Mouse (Mus musculus) liver, postnatal 0 days (tissue): Measurements from ENCODE around the gene Tsc2. TPM values are rescaled to one million over a fixed set of nuclear protein-coding genes. Genes with fewer than 3 reads are reported as not detected.

ENCODE experiments used
- ATAC-seq: fragments of 200-750 bp; cut with Nextera tagmentation; 2 replicates; pipeline ENCODE4 v1.8.0; 2017; ENCODE audit warnings: mild to moderate bottlenecking, moderate library complexity
- DNase-seq: peaks from one replicate; pipeline ENCODE4 v3.0.0-alpha.2; 2016
- H3K27ac ChIP-seq: fragments of 300-500 bp; sonication (generic); 2 replicates; pipeline ENCODE4 v1.5.1; 2014; ENCODE audit warnings: antibody characterized with exemption, moderate library complexity, mild to moderate bottlenecking, low read depth
- H3K27me3 ChIP-seq: fragments of 300-500 bp; sonication (generic); 2 replicates; pipeline ENCODE4 v1.6.1; 2014; ENCODE audit warnings: low read length, control low read depth, mixed read lengths; ENCODE audit not compliant: insufficient read depth
- H3K36me3 ChIP-seq: fragments of 300-500 bp; sonication (generic); replicated peaks from 2 replicates; pipeline ENCODE4 v1.6.1; 2014; ENCODE audit warnings: mild to moderate bottlenecking, control low read depth, low read length, moderate library complexity, mixed read lengths; ENCODE audit not compliant: insufficient read depth
- H3K4me1 ChIP-seq: fragments of 300-500 bp; sonication (generic); 2 replicates; pipeline ENCODE4 v1.6.1; 2014; ENCODE audit warnings: antibody characterized with exemption, mild to moderate bottlenecking, control low read depth; ENCODE audit not compliant: insufficient read depth
- H3K4me2 ChIP-seq: fragments of 300-500 bp; sonication (generic); 2 replicates; pipeline ENCODE4 v1.6.1; 2014; ENCODE audit warnings: low read depth, mild to moderate bottlenecking, low read length, moderate library complexity, mixed read lengths
- H3K4me3 ChIP-seq: fragments of 300-500 bp; sonication (generic); 2 replicates; pipeline ENCODE4 v1.5.1; 2014; ENCODE audit warnings: low read depth, low read length
- H3K9ac ChIP-seq: fragments of 300-500 bp; sonication (generic); replicated peaks from 2 replicates; pipeline ENCODE4 v1.6.1; 2014; ENCODE audit warnings: mild to moderate bottlenecking, moderate library complexity
- H3K9me3 ChIP-seq: fragments of 300-500 bp; sonication (generic); 2 replicates; pipeline ENCODE4 v1.6.1; 2016; ENCODE audit warnings: mild to moderate bottlenecking, control low read depth, low read length, mixed read lengths
- CTCF ChIP-seq: sonication (generic); IDR thresholded peaks from 2 replicates; pipeline ENCODE4 v1.5.1; 2016; ENCODE audit warnings: antibody characterized with exemption, low read depth
- EP300 ChIP-seq: IDR thresholded peaks from 2 replicates; pipeline ENCODE4 v1.6.1; 2016; ENCODE audit warnings: antibody characterized with exemption, low read depth, mild to moderate bottlenecking
- WGBS: fragments of 180-500 bp; shearing (Covaris S2); extraction: QIAGEN DNeasy Blood & Tissue Kit; methylation state at CpG from one replicate; pipeline ENCODE4 v1.1.7; 2014; ENCODE audit not compliant: insufficient replicate concordance; 5-methylcytosine and 5-hydroxymethylcytosine counted together
- polyA plus RNA-seq: library from polyadenylated mRNA; unstranded; fragments of >200 nt; fragmentation: Nextera tagmentation; extraction: Ambion mirVana; gene quantifications from 2 replicates; pipeline ENCODE4 v1.2.1, GENCODE M21; 2015

Tsc2 gene
- polyA plus RNA-seq, 1 experiment from 2014 or later, result 11.3 TPM

GRCm38 (mm10) chr17:24557091-24557490 is 75.3 kb downstream of the Tsc2 start:
- H3K4me1 ChIP-seq, result peaks cover 3% of the 10 kb centered on the region; the same call in 1 of the 2 replicates
- no peaks in the 10 kb centered on the region for H3K9me3 ChIP-seq
- ATAC-seq (no peak), DNase-seq (no peak)
- no peaks in the 10 kb centered on the region for H3K36me3 ChIP-seq
- no peak for TF ChIP-seq CTCF
- TF ChIP-seq EP300, result no peak
- 85% methylated on average over 7 of the region's 7 CpGs for WGBS
- H3K4me2 ChIP-seq, result no peak overlapping the region
- H3K9ac ChIP-seq, result no peak overlapping the region
- no peak overlapping the region for H3K27ac ChIP-seq
- H3K27me3 ChIP-seq, result no peaks in the 10 kb centered on the region
- H3K4me3 ChIP-seq, result no peak overlapping the region

GRCm38 (mm10) chr17:24551050-24551444 is 81.4 kb downstream of the Tsc2 start:
- Histone ChIP-seq H3K36me3 (no peaks in the 10 kb centered on the region), H3K9me3 (no peaks in the 10 kb centered on the region), H3K9ac (peak overlapping the region; percentile 81), H3K4me1 (peaks cover 18% of the 10 kb centered on the region), H3K27me3 (no peaks in the 10 kb centered on the region), H3K4me2 (peak overlapping the region; percentile 100), H3K4me3 (peak overlapping the region; percentile 82), H3K27ac (no peak overlapping the region)
- DNase-seq (no peak), ATAC-seq (no peak)
- TF ChIP-seq EP300 (no peak), CTCF (no peak)
- whole genome bisulfite sequencing, result 62% methylated on average over 3 of the region's 3 CpGs

- WGBS, result 3% methylated on average over 44 of the region's 44 CpGs
- no peaks in the 10 kb centered on the region for H3K36me3 ChIP-seq
- H3K4me1 ChIP-seq, result peaks cover 18% of the 10 kb centered on the region
- H3K9ac ChIP-seq, result peak overlapping the region; percentile 81
- TF ChIP-seq EP300 (no peak), CTCF (no peak)
- DNase-seq, result peak; percentile 80
- peak overlapping the region; percentile 92 for H3K27ac ChIP-seq
- H3K27me3 ChIP-seq, result no peaks in the 10 kb centered on the region
- peak; percentile 70 for ATAC-seq
- no peaks in the 10 kb centered on the region for H3K9me3 ChIP-seq
- H3K4me3 ChIP-seq, result peak overlapping the region; percentile 82
- peak overlapping the region; percentile 100 for H3K4me2 ChIP-seq
Measured at GRCm38 (mm10) chr17:24550416-24551049, 81.9 kb downstream of the Tsc2 start.

GRCm38 (mm10) chr17:24549618-24550415 is 82.6 kb downstream of the Tsc2 start, which contains the start of gene Pkd1:
Gene Pkd1, plus strand, starts transcription at chr17:24549834.
- under 1% methylated on average over 58 of the region's 72 CpGs for WGBS
- Histone ChIP-seq H3K4me3 (peak within 1 kb of the TSS; percentile 82), H3K36me3 (no peaks in the 10 kb centered on the region), H3K27me3 (no peaks in the 10 kb centered on the region), H3K9me3 (no peaks in the 10 kb centered on the region), H3K4me2 (peak within 1 kb of the TSS; percentile 100), H3K27ac (peak within 1 kb of the TSS; percentile 92), H3K9ac (peak within 1 kb of the TSS; percentile 81), H3K4me1 (peaks cover 18% of the 10 kb centered on the region)
- no peak for TF ChIP-seq CTCF
- no peak for TF ChIP-seq EP300
- DNase-seq, result peak; percentile 99
- ATAC-seq, result peak; percentile 94

GRCm38 (mm10) chr17:24548921-24549617 is 83.4 kb downstream of the Tsc2 start:
- no peaks in the 10 kb centered on the region for H3K9me3 ChIP-seq
- DNase-seq (peak; percentile 83), ATAC-seq (peak; percentile 20)
- under 1% methylated on average over 23 of the region's 23 CpGs for WGBS
- H3K4me1 ChIP-seq, result peaks cover 18% of the 10 kb centered on the region
- H3K27me3 ChIP-seq, result no peaks in the 10 kb centered on the region
- no peaks in the 10 kb centered on the region for H3K36me3 ChIP-seq
- H3K9ac ChIP-seq, result peak overlapping the region; percentile 60
- peak overlapping the region; percentile 100 for H3K4me2 ChIP-seq
- H3K4me3 ChIP-seq, result peak overlapping the region; percentile 82
- TF ChIP-seq EP300, result no peak
- no peak for TF ChIP-seq CTCF
- peak overlapping the region; percentile 90 for H3K27ac ChIP-seq

GRCm38 (mm10) chr17:24548435-24548834 is 84.0 kb downstream of the Tsc2 start:
- H3K27ac ChIP-seq, result peak overlapping the region; percentile 90; the same call in 1 of the 2 replicates
- peak overlapping the region; percentile 100 for H3K4me2 ChIP-seq
- H3K4me1 ChIP-seq, result peaks cover 18% of the 10 kb centered on the region
- ATAC-seq (no peak), DNase-seq (no peak)
- peak overlapping the region; percentile 82 for H3K4me3 ChIP-seq
- H3K36me3 ChIP-seq, result no peaks in the 10 kb centered on the region
- no peaks in the 10 kb centered on the region for H3K27me3 ChIP-seq
- no peak for TF ChIP-seq CTCF
- no peak for TF ChIP-seq EP300
- no peaks in the 10 kb centered on the region for H3K9me3 ChIP-seq
- WGBS, result 16% methylated on average over 9 of the region's 9 CpGs
- peak overlapping the region; percentile 60 for H3K9ac ChIP-seq
